Mouse (Mus musculus): Measurements from ENCODE around the gene Sprr2b.

DNA sequence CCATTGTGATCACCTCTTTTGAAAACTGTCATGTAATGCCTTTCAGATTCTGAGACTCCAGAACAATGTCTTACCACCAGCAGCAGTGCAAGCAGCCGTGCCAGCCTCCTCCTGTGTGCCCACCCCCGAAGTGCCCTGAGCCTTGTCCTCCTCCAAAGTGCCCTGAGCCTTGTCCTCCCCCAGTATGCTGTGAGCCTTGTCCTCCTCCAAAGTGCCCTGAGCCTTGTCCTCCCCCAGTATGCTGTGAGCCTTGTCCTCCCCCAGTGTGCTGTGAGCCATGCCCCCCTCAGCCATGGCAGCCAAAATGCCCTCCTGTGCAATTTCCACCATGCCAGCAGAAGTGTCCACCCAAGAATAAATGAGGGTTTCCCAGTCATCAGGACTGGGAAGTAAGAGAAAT, 964 bp downstream of the Sprr2b start:
- no peak for TF ChIP-seq EP300 (optimal IDR thresholded peaks at IDR 0.05)
- no peak for TF ChIP-seq CTCF (IDR thresholded peaks at IDR 0.05; ENCODE audit: low read depth)
